Mouse (Mus musculus): ENCODE data around the gene Phf13.

Phf13 gene

GRCm38 (mm10) chr4:151996173-151996950 lies at the start of gene Phf13:
Gene Phf13 (minus strand): TSS chr4:151996258.
- peak; percentile 99 for DNase-seq (ENCODE audit: low read depth, low spot score)

- DNase-seq (ENCODE audit: low read depth, low spot score): no peak
These were observed 48.6 kb upstream of the Phf13 start for GRCm38 (mm10) chr4:152044609-152045008.

GRCm38 (mm10) chr4:152043171-152043570 lies 47.1 kb upstream of the Phf13 start:
- peak; percentile 60 for DNase-seq (ENCODE audit: low read depth, low spot score)

- no peak for DNase-seq (ENCODE audit: low read depth, low spot score)
These were observed 46.0 kb upstream of the Phf13 start for GRCm38 (mm10) chr4:152041924-152042641.

GRCm38 (mm10) chr4:152039831-152040310 lies 43.8 kb upstream of the Phf13 start:
- no peak for DNase-seq (ENCODE audit: low read depth, low spot score)

GRCm38 (mm10) chr4:152038985-152039830 lies 43.1 kb upstream of the Phf13 start, which contains the start of gene Nol9:
Gene Nol9 (plus strand): TSS chr4:152039321.
- peak; percentile 96 for DNase-seq (ENCODE audit: low read depth, low spot score)

GRCm38 (mm10) chr4:152038225-152038984 lies 42.3 kb upstream of the Phf13 start, which contains the start of gene Tas1r1:
Gene Tas1r1 (minus strand): TSS chr4:152038568.
- no peak for DNase-seq (ENCODE audit: low read depth, low spot score)

GRCm38 (mm10) chr4:152036464-152036863 lies 40.4 kb upstream of the Phf13 start:
- DNase-seq (ENCODE audit: low read depth, low spot score): peak; percentile 79

- no peak for DNase-seq (ENCODE audit: low read depth, low spot score)
These were observed 36.9 kb upstream of the Phf13 start for GRCm38 (mm10) chr4:152032922-152033321.

GRCm38 (mm10) chr4:152029997-152030396 lies 33.9 kb upstream of the Phf13 start:
- no peak for DNase-seq (ENCODE audit: low read depth, low spot score)

- no peak for DNase-seq (ENCODE audit: low read depth, low spot score)
These were observed 33.0 kb upstream of the Phf13 start for GRCm38 (mm10) chr4:152029087-152029486.

- no peak for DNase-seq (ENCODE audit: low read depth, low spot score)
These were observed 32.4 kb upstream of the Phf13 start for GRCm38 (mm10) chr4:152028456-152028855.

GRCm38 (mm10) chr4:152027524-152027923 lies 31.5 kb upstream of the Phf13 start, which contains the start of gene Zbtb48:
Gene Zbtb48 (minus strand): TSS chr4:152027671.
- peak; percentile 98 for DNase-seq (ENCODE audit: low read depth, low spot score)

GRCm38 (mm10) chr4:152026751-152027508 lies 30.9 kb upstream of the Phf13 start:
- DNase-seq (ENCODE audit: low read depth, low spot score): peak; percentile 75

- no peak for DNase-seq (ENCODE audit: low read depth, low spot score)
These were observed 28.5 kb upstream of the Phf13 start for GRCm38 (mm10) chr4:152024525-152024924.

GRCm38 (mm10) chr4:152022506-152022905 lies 26.4 kb upstream of the Phf13 start:
- DNase-seq (ENCODE audit: low read depth, low spot score): no peak

GRCm38 (mm10) chr4:152021568-152022097 lies 25.6 kb upstream of the Phf13 start:
- no peak for DNase-seq (ENCODE audit: low read depth, low spot score)

- DNase-seq (ENCODE audit: low read depth, low spot score): no peak
These were observed 24.0 kb upstream of the Phf13 start for GRCm38 (mm10) chr4:152020024-152020423.

GRCm38 (mm10) chr4:152019073-152019472 lies 23.0 kb upstream of the Phf13 start:
- DNase-seq (ENCODE audit: low read depth, low spot score): no peak
